Mouse (Mus musculus): Measurements from ENCODE around the gene Btk. TPM values are rescaled to one million over a fixed set of nuclear protein-coding genes. Genes with fewer than 3 reads are reported as not detected.

The Btk gene
- polyA plus RNA-seq (2015; fragmentation: Nextera tagmentation; extraction: Ambion mirVana) = 2.4 and 3.3 TPM in 2 replicates

DNA sequence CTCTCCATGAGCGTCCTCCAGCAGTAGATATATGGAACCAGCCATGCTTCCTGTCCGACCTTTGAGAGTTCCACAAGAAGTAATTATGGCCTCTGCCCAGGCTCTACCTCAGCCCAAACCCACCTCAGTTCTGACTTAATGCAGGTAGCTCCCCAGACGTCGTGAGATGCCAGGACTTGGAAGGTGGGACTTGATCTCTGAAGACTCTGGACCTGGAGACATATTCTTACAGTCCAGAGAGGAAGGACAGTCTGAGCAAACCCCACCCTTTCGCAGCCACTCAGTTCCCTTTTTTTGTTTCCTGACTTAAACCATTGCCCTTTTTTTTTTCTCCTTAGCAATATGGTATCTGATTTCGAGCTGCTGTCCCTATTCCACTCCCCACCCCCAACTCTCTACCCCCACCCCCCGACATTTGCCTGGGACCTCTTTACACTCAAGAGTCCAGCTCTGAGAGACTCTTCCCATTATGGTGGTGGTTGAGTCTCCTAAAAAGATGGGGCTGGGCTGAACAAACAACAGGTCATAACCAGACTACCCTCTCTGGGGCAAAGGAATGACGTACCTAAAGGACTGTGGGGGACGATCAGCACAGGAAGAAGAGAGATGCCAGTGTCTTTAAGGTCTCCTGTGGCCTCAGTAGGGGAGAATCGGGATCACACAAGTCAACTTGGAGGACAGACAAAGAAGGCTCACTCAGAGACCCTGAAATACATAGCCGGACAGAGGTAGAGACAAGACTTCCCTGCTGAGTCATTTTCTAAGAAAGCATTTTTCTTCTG is at the start of gene Btk:
Gene Btk, minus strand, starts transcription at position 683 of the 782 bp plus-strand sequence.
- H3K27ac ChIP-seq = no peak within 1 kb of the TSS
- ATAC-seq (ENCODE audit: insufficient read depth, low FRiP score, low read depth) = no peak

DNA sequence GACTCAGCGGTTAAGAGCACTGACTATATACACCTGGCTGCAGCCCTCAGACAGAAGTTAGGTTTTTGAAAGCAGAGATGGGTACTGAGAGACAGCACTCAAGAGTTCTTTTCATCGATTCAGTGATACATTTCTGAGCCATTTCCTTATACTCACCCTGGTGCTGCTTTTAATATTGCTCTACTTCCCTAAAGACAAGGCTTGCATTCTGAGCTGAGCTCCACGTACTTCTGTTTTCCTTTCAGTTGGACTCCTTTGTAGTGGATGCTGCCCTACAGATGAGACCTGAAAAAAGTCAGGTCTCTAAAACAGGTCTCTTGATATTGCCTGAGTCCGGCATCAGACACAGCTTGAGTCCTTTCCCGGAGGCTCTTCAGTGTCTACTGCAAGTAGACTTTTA is 49.3 kb upstream of the Btk start:
- H3K4me1 ChIP-seq = no peaks in the 10 kb centered on the region
- H3K9ac ChIP-seq = no peak overlapping the region
- 82% methylated on average over 5 of the region's 5 CpGs for WGBS
- H3K27me3 ChIP-seq (replicated peaks) = no peaks in the 10 kb centered on the region
- H3K36me3 ChIP-seq = no peaks in the 10 kb centered on the region
- H3K9me3 ChIP-seq = no peaks in the 10 kb centered on the region
- ATAC-seq (ENCODE audit: insufficient read depth, low FRiP score, low read depth) = no peak
- H3K4me3 ChIP-seq (replicated peaks) = no peak overlapping the region
- no peak overlapping the region for H3K27ac ChIP-seq
- H3K4me2 ChIP-seq = no peak overlapping the region

More for the DNA sequence above, at the start of gene Btk:
- Histone ChIP-seq H3K4me1 (no peaks in the 10 kb centered on the region), H3K9me3 (no peaks in the 10 kb centered on the region), H3K27me3 (replicated peaks) (no peaks in the 10 kb centered on the region), H3K4me2 (no peak within 1 kb of the TSS), H3K4me3 (replicated peaks) (no peak within 1 kb of the TSS), H3K36me3 (no peaks in the 10 kb centered on the region), H3K9ac (no peak within 1 kb of the TSS)
- 72% methylated on average over 11 of the region's 11 CpGs for WGBS

DNA sequence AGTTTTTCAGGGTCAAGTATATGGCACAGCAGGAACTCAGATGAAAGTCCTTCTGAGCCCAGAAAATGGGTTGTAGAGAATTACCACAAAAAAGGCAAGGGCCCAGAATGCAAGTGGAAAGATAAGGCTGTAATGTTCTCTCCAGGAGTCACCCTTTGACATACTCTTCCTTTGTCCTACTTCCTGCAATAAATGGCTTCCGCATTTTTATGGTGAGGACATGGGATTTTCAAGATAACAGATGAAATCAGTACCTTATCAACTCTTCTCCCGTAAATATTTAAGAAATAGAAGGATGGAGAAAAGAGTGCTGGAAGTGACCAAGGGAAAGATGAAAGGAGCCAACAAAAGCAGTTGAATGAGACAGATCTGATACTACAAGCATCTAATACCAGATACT is 44.8 kb upstream of the Btk start:
- H3K9me3 ChIP-seq = no peaks in the 10 kb centered on the region
- H3K27ac ChIP-seq = no peak overlapping the region
- H3K4me3 ChIP-seq (replicated peaks) = no peak overlapping the region
- H3K4me2 ChIP-seq = no peak overlapping the region
- H3K9ac ChIP-seq = no peak overlapping the region
- H3K36me3 ChIP-seq = no peaks in the 10 kb centered on the region
- no peaks in the 10 kb centered on the region for H3K4me1 ChIP-seq
- H3K27me3 ChIP-seq (replicated peaks) = no peaks in the 10 kb centered on the region
- ATAC-seq (ENCODE audit: insufficient read depth, low FRiP score, low read depth) = no peak
- WGBS = 60% methylated on average over 2 of the region's 2 CpGs

DNA sequence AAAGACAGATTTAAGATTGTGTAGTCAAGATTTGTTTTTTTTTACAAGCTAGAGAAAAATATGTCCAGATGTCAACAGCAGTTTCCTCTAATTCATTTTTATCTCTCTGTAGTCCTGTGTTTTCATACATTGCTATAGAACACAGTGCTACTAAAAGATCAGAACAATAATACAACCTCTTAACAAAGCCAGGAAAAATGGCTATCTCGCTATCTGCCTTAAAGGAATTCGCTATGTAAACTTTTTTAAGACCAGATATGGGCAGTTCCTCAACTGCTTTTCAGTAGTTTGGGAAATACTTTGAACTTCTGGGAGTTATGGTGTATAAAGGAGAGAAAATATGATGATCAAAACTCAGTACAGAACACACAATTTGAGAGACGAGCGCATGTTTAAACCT is 40.0 kb upstream of the Btk start:
- Histone ChIP-seq H3K4me1 (no peaks in the 10 kb centered on the region), H3K4me2 (no peak overlapping the region), H3K27me3 (replicated peaks) (no peaks in the 10 kb centered on the region), H3K27ac (no peak overlapping the region), H3K36me3 (no peaks in the 10 kb centered on the region), H3K9ac (no peak overlapping the region), H3K4me3 (replicated peaks) (no peak overlapping the region), H3K9me3 (no peaks in the 10 kb centered on the region)
- ATAC-seq (ENCODE audit: insufficient read depth, low FRiP score, low read depth) = no peak
- WGBS = 65% methylated on average over 4 of the region's 4 CpGs

DNA sequence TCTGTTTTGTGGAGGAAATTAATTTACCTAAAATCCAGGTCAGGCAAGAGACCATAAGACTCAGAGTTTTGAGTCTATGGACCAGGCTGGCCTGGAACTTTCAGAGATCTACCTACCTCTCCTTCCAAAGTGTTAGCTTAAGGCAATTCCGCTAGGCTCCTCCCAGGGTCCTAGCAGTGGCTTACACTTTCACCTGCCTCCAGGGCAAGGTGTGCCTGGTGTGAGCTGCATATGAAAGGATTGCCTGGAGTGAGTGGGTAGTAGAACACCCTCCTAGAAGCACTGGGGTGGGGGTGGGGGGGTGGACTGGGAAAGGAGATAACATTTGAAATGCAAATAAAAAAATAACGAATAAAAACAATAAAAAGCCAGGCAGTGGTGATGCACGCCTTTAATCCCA is 38.3 kb upstream of the Btk start:
- Histone ChIP-seq H3K27me3 (replicated peaks) (no peaks in the 10 kb centered on the region), H3K4me3 (replicated peaks) (no peak overlapping the region), H3K36me3 (no peaks in the 10 kb centered on the region), H3K27ac (no peak overlapping the region), H3K9ac (no peak overlapping the region), H3K9me3 (no peaks in the 10 kb centered on the region), H3K4me1 (no peaks in the 10 kb centered on the region), H3K4me2 (no peak overlapping the region)
- no peak for ATAC-seq (ENCODE audit: insufficient read depth, low FRiP score, low read depth)
- 77% methylated on average over 3 of the region's 3 CpGs for WGBS

DNA sequence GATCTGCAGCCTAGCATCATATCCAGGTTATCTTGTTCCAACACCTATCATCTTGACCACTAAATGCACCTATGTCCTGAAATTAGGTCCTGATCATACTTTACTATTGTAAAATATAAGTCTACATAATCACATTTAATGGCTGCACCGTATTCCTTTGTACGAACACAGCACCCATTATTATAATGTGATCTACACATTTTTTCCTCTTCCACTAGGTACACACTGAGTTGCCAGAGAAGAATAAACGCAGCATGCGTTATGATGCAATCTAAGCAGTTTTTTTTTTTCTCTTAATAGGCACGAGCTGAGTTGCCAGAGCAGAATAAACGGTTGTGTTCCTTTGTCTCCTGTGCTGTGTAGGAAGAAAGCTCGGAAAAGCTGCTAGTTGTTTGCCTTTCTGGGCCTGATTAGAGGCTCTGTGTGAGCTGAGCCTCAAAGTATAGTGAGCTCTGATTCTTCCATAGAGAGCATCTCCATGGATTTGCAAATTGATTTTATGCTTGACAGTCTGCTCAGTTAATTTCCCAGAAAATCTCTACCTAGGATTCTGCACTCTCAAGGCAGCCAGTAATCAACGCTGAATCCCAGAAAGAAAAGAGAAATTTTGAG is 37.0 kb upstream of the Btk start:
- H3K27ac ChIP-seq = no peak overlapping the region
- no peak overlapping the region for H3K4me3 ChIP-seq (replicated peaks)
- no peaks in the 10 kb centered on the region for H3K36me3 ChIP-seq
- no peaks in the 10 kb centered on the region for H3K9me3 ChIP-seq
- H3K9ac ChIP-seq = no peak overlapping the region
- WGBS = 51% methylated on average over 8 of the region's 8 CpGs
- ATAC-seq (ENCODE audit: insufficient read depth, low FRiP score, low read depth) = no peak
- H3K4me2 ChIP-seq = no peak overlapping the region
- no peaks in the 10 kb centered on the region for H3K4me1 ChIP-seq
- H3K27me3 ChIP-seq (replicated peaks) = no peaks in the 10 kb centered on the region

DNA sequence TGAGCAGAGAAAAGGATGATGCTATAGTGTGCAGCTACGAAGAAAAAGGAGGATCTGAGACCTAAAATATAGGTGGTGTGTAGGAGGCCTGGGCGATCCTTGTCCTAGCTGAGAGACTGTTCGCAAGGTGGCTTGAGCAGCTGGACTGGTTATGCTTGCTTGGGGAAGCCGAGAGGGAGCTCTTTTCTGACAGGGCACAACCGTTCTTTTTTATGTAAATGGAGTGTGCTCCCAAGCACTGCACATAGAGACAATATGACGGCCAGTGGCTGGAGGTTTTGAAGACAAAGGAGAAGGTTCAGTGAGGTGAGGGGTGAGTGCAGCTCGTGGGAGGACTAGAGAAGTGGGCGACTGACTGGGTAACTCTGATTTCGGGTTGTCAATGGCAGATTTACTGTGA is 36.3 kb upstream of the Btk start:
- WGBS = 54% methylated on average over 9 of the region's 9 CpGs

DNA sequence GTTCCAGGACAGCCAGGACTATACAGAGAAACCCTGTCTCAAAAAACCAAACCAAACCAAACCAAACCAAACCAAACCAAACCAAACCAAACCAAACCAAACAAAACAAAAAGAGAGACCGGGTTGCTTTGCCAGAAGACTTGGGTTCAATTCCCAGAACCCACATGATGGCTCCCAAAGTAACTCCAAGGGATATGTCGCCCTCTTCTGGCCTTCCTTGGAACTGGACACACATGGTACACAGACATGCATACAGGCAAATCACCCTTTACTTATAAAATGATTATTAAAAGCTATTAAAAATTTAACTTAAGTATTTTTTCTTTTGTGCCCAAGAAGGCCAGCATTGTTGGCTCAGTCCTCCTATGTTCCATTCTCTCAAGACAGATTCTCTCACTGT is 30.9 kb upstream of the Btk start:
- 60% methylated on average over 2 of the region's 2 CpGs for WGBS
- Histone ChIP-seq H3K4me1 (no peaks in the 10 kb centered on the region), H3K27me3 (replicated peaks) (no peaks in the 10 kb centered on the region), H3K9me3 (no peaks in the 10 kb centered on the region), H3K4me3 (replicated peaks) (no peak overlapping the region), H3K9ac (no peak overlapping the region), H3K27ac (no peak overlapping the region), H3K36me3 (no peaks in the 10 kb centered on the region), H3K4me2 (no peak overlapping the region)
- ATAC-seq (ENCODE audit: insufficient read depth, low FRiP score, low read depth) = no peak

More for the DNA sequence above, 36.3 kb upstream of the Btk start:
- Histone ChIP-seq H3K9ac (no peak overlapping the region), H3K9me3 (no peaks in the 10 kb centered on the region), H3K36me3 (no peaks in the 10 kb centered on the region), H3K27ac (no peak overlapping the region), H3K4me2 (no peak overlapping the region), H3K4me3 (replicated peaks) (no peak overlapping the region), H3K4me1 (no peaks in the 10 kb centered on the region), H3K27me3 (replicated peaks) (no peaks in the 10 kb centered on the region)
- no peak for ATAC-seq (ENCODE audit: insufficient read depth, low FRiP score, low read depth)

DNA sequence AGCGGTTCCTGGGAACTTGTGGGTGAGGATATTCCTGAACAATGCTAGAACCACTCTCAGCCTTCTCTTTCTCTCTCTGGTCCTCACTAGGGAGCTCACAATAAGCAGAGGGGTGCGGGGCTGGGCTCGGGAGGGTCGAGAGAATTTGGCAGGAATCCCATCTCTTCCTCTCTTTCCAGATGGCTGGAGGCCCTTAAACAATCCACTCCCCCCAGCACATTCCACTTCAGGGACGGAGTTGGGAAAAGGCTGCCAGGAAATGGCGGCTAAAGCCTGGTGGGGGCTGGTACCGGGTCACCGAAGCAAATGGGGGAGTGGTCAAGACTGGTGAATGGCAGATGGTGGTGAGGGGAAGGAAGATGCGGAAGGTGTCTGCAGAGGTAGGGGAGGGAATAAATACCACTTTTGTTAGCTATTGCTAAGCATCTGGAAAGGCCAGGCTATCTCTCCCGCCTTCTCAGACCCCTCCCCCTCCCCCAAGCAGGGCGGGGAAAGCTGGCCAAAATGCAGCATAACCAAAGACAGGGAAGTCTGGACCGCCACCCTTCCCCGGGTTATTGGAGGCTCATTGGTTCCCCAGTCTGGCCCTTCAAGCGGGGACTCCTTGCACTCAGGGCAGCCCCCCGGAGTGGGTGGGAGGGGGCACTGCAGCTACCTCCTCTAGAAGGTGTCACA is 29.1 kb upstream of the Btk start:
- Histone ChIP-seq H3K27ac (peak overlapping the region; percentile 91), H3K4me1 (no peaks in the 10 kb centered on the region), H3K27me3 (replicated peaks) (no peaks in the 10 kb centered on the region), H3K36me3 (no peaks in the 10 kb centered on the region), H3K9me3 (no peaks in the 10 kb centered on the region), H3K4me2 (peak overlapping the region; percentile 47), H3K9ac (no peak overlapping the region), H3K4me3 (replicated peaks) (peak overlapping the region; percentile 34)
- WGBS = 9% methylated on average over 15 of the region's 15 CpGs
- peak; percentile 85 for ATAC-seq (ENCODE audit: insufficient read depth, low FRiP score, low read depth)

DNA sequence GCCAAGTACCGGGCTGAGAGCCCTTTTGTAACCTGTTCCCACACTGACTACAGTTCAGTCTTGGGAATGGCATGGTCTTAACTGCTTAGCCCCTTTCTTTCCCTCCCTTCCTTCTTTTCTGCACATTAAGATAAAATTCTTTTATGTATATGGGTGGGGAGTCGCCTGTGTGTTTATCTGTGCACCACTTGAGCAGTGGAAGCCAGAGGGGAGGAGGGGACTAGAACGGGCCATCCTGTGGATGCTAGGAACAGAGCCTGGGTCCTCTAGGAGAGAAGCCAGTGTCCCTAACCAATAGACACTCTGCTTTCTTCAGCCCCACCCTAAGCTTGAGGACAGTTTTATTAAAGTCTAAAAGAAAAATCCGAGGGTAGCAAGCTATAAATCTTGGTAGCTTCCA is 27.6 kb upstream of the Btk start:
- no peaks in the 10 kb centered on the region for H3K36me3 ChIP-seq
- H3K4me1 ChIP-seq = no peaks in the 10 kb centered on the region
- H3K4me3 ChIP-seq (replicated peaks) = no peak overlapping the region
- ATAC-seq (ENCODE audit: insufficient read depth, low FRiP score, low read depth) = no peak
- H3K9ac ChIP-seq = no peak overlapping the region
- no peak overlapping the region for H3K27ac ChIP-seq
- no peak overlapping the region for H3K4me2 ChIP-seq
- H3K9me3 ChIP-seq = no peaks in the 10 kb centered on the region
- 62% methylated on average over 4 of the region's 4 CpGs for WGBS
- no peaks in the 10 kb centered on the region for H3K27me3 ChIP-seq (replicated peaks)

DNA sequence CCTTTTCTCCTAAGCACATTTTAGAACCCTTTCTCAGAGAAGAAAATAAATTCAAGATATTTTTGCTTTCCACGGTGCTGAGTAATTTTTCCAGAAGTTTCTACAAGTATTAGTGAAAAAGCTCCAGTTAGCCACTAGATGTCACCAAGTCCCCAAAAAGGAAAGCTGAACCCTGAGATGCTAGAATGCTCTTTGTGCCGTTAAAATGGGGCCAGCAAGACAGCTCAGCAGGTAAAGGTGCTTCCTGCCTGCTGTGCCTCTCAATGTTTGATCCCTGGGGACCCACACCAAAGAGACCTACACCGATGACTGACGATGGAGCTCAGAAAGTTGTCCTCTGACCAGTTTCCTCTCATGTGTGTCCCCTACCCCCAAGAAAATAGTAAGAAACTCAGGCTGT is 26.1 kb upstream of the Btk start:
- Histone ChIP-seq H3K27me3 (replicated peaks) (no peaks in the 10 kb centered on the region), H3K9me3 (no peaks in the 10 kb centered on the region), H3K4me2 (no peak overlapping the region), H3K9ac (no peak overlapping the region), H3K36me3 (no peaks in the 10 kb centered on the region), H3K27ac (no peak overlapping the region), H3K4me1 (no peaks in the 10 kb centered on the region), H3K4me3 (replicated peaks) (no peak overlapping the region)
- WGBS = 25% methylated on average over 4 of the region's 4 CpGs
- ATAC-seq (ENCODE audit: insufficient read depth, low FRiP score, low read depth) = no peak

DNA sequence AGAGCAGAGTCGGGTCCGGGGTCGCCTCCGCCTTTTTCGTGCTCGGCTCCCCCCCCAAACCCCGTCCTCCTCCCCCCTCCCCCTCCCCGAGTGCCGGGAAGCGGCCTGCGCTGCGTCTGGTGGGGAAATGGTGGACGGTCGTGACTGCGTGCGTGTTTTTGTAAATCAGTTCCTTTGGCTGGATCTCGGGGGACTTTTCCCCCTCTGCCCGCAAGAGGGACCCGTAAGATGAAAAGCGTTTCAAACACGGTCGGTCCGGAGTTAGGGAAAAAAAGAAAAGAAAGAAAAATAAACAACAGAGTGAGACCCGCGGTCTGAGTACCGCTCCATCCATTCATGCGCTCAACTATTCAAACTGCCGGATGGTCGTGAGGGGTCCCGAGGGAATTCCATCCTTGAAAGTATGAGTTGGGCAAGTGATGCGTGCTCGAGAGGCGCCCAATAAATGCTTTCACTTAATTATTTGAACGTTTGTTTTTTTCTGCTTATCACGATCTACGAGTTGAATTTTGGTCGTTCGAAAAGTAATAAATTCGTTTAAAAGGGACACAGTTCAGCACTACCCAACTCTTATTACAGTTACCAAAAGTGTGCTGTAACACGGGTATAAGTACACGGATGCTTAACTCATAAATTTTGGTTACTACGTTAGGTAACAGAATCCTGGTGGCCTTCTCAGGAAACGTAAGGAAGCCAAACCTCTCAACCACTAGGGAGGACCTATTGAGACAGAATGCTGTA is 18.2 kb upstream of the Btk start:
- 14% methylated on average over 37 of the region's 43 CpGs for WGBS
- Histone ChIP-seq H3K36me3 (no peaks in the 10 kb centered on the region), H3K4me1 (no peaks in the 10 kb centered on the region), H3K4me2 (peak overlapping the region; percentile 42), H3K9me3 (no peaks in the 10 kb centered on the region), H3K4me3 (replicated peaks) (peak overlapping the region; percentile 55), H3K27me3 (replicated peaks) (no peaks in the 10 kb centered on the region), H3K27ac (peak overlapping the region; percentile 90), H3K9ac (peak overlapping the region; percentile 22)
- peak; percentile 77 for ATAC-seq (ENCODE audit: insufficient read depth, low FRiP score, low read depth)

Measured in stomach, embryonic 15.5 days (tissue).